Mouse (Mus musculus) urinary bladder, postnatal 25 days (tissue): ENCODE results near the gene Baz1a.

Experiments
- DNase-seq: peaks from one replicate; pipeline ENCODE4 v3.0.0; 2022; ENCODE audit warnings: low spot score

Gene Baz1a

DNA sequence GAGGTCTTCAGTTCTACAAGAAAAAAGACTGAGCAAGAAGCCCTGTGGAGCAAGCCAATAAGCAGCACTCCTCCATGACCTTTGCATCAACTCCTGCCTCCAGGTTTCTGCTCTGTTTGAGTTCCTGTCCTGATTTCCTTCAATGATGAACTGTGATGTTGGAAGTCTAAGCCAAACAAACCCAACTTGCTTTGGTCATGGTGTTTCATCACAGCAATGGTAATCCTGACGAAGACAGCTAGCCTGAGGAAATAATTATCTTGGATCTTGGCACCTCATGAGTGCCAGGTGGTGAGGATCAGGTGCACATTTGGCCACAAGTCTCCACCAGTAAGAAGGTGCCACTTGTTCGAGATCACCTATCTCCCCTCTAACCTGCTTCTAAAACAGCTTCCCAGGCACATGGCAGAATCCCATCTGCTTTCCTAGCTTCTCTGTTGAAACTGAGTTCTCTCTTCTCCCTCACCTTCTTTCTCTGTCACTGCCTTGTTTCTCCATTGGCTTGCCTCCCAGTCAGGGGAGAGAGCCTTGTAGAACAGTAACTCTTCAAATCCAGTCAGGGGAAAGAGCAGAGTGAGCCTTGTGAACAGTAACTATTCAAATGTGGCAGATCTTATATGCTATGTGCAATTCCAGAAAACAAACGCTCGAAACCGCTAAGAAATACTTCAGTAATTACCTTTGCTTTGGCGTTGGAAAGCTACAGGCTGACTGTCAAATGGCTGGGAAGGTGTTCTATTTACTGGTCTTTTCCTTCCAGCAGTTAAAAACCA lies at the start of gene Baz1a:
Gene Baz1a (minus strand): TSS at position 723 of the 773 bp plus-strand sequence.
- DNase-seq, result no peak

DNA sequence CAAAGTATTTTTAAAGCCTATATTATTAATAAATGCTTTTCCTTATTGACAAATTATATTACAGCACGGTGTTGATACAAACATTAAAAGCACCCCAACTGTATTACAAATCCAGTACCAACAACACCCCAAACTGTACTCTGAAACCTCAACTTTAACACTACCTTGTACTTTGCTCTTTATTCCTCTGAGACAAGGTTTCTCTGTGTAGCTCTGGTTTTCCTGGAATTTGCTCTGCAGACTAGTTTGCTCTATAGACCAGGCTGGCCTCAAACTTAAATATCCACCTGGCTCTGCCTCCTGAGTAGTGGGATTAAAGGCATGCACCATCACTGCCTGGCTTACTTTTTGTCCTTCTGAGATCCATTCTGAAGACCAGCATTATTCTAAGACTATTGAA lies 48.0 kb upstream of the Baz1a start:
- no peak for DNase-seq

DNA sequence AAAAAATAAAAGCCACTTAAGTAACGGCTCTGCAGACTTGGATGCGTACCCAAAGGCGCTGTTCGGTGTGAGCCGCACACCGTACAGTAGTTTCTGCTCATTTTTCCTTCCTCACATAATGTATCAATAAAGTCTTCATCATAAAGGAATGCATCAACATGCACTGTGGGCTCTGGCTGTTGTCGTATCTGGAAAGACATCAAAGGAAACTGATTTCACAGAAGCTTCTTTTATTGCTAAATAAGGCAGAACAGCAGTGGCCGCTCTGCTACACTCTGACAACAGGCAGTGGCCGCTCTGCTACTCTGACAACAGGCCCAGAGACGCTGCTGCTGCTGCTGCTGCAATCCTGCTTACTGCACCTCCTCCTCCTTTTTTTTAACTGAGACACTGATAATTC lies 46.9 kb upstream of the Baz1a start:
- DNase-seq, result no peak

DNA sequence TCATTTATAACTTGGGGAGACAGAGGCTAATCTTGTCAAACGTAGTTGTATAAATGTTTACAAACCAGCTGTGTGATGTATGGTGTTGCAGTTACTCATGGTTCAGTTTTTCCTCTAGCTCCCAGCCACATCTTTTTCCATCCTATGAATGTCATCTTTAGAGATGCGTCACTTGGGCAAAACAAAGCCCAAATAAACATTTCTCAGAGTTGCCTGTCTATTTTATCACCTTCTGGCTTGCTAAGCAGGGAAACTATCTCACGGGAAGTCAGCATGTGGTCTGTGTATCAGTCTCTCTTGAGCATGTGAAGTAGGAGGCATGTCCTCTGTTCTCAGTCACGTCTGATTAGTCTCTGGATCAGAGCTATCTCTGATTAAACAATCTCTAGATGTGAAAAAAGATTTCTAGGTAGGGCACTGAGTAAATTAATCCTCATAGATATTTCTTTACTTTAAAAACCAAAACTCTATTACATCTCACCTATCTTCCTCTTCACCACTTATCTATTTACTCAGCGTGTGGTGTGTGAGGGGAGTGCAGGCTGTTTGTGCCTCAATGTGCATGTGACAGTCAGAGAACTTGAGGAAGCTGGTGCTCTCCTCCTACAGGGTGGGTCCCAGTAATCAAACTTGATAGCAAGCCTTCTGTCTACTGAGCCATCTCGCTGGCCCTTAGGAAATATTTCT lies 46.2 kb upstream of the Baz1a start:
- DNase-seq, result no peak

DNA sequence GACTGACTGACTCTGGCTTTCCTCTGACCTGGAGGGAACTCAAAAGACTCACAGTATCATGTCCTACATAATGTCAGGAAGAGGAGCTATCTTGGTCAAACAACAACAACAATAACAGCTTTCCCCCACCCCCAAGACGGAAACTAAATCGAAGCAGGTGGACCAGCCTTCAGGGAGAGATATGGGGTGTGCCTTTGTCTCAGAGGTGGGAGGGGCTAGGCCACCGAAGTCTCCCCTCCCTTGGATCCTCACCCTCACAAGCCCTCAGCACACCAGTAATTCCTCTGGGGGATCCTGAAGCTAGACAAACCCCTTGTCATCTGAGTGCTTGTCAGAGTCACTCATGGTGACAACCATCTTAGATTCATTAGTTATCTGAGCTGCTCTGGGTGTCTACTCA lies 45.7 kb upstream of the Baz1a start:
- DNase-seq, result no peak

DNA sequence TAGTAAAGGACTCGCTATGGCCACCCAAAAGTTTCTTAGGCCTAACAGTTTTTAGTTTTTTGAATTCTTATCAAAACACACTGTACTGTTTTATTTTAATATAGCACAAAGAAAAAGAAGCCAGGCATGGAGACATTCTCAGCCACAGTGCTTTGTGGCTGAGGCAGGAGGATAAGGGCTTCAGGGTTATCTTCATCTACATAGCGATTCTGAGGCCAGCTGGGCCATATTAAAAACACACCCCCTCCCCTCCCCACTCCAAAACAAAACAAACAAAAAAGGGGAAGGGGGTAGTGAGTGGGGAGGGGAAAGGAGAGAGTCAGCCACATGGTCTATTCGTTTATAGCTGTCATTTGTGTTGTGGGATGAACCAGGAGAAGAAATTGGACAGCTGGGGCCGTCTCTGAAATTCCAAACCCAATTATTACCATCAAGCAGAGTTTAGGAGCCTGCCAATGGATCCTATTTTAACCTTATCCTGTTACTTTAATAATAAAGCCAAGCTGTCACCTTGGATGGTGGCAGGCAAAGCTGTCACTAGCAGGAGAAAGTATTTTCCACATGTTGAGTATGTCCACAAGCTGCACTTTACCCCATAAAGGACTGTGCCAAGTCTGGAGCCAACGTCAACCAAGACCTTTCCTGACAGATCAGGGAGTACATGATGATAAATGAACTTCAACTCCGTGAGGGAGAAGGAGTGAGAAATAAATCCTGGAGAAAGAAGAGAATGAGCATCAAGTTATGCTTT lies 44.9 kb upstream of the Baz1a start:
- DNase-seq, result no peak

DNA sequence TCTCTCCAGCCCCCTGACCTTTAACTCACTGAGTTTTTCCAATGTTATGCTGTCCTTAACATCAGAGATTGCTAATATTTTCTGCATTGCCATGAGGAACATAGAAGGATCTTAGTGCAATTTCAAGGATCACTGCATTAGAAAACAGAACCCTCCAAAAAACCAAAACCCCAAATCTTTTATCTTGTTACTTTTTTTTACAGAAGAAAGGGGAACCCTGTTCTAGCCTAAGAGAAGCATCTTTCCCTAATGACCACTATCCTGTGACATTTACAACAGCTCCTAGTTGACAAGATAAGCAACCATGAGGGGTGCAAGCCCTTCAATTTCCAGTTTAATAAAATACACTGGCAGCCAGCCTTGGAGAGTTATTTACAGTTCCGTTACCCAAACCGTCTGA lies 42.6 kb upstream of the Baz1a start:
- no peak for DNase-seq

DNA sequence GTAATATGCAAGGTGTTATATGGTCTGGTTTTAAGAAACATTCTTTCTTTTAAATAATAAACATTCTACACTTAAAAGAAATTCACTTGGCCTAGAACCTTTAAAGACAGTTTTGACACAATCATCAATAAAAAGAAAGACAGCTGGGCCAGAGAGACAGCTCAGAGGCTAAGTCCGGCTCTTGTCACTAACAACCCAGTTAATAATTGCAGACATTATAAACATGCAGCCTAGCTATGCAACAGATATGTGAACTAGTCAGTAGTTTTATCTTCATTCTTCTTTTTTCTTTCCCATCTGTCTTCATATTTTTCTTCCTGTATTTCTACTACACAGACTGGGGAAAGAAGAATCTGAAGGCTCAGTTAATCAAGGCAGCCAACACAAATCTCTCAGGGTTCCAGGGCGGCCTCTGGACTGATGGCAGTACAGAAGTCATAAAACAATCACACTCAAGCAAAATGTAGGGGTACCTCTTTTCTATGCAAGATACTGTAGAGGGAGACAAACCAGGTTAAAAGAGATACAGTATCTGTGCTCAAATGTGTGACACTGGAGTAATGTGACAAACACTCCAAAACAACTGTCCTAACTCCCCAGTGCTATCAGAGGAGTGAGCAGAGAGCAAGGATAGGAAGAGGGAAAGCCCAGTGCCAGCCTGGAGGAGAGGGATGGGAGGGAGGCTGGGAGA lies 40.5 kb upstream of the Baz1a start:
- DNase-seq, result no peak

DNA sequence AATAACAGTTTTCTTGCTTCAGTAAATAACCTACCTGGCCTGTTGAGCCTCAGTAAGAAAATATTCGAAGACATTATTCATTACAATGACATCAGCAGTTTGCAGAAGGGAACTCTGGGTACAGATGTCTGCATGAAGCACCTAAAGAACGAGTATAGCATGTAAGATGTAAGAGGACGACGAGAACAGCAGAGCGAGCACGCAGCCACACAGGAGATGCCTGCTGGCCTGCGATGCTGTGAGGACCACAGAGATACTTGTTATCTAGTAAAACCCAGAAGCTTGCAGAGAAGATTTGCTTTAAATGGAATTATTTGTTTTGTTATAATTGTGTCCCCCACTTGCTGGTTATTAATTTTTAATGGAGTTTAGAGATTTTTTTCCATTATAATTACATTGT lies 39.1 kb upstream of the Baz1a start:
- no peak for DNase-seq

DNA sequence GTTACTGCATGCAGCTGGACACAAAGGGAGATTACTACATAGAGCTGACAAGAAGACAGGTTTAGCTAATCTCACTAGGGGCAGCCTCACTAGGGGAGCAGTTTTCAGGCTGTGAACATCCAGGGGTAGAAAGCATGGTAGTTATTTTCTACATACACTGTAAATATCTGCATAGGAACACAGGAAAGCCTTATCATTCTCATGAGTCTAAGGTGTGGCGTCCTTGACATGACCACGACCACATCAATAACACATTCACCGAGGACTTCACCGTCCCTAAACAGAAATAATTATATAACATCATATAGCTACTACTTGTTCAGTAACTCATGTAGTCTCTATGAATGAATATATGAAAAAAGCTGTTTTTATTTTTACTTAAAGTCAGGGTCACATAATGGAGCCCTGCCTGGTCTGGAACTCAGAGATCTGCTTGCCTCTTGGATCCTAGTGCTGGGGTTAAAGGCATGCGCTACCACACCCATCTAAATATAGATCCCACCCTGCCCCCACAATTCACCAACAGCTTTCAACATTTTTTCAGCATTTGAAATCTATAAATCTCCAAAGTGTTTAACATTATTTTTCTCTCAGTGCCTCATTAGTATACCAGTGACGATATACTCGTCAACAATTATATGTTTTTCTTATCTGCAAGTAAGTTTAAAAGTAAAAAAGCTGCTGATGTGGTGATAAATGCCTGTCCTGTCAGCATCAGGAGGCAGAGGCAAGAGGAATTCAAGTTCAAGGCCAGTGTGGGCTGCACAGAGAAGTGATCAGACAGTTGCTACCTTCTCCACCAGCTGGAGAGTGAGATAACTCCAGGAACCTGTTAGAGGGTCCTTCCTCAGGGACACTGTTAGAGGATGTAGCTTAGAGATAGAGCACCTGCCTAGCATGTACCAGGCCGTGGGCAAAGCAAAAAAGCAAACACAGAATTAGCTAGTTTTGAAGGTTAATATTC lies 37.3 kb upstream of the Baz1a start:
- DNase-seq, result no peak

DNA sequence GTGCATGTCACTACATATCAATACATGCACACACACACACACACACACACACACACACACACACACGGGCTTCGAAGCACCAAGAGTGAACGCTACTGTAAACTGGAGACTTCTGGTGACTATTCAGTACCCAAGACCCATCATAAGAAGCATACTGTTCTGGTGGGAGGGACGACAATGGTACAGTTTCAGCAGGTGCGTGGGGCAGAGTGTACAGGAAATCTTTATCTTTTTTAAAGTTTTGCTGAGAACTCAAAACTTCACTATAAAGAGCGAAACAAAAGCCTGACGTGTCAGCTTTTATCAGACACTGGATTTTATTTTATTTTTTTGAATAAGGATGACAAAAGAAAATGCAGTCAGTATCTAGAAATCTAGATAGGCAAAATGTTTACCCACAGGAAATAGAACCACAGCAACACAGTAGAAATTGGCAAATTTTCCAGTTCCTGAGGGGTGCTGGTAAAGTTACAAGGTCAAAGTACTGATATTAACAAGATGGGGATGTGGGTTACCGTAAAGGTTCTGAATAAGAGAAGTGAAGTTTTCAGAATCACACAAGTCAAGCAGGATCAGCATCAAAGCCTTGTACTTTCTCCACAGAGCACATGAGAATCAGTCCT lies 35.7 kb upstream of the Baz1a start:
- no peak for DNase-seq

DNA sequence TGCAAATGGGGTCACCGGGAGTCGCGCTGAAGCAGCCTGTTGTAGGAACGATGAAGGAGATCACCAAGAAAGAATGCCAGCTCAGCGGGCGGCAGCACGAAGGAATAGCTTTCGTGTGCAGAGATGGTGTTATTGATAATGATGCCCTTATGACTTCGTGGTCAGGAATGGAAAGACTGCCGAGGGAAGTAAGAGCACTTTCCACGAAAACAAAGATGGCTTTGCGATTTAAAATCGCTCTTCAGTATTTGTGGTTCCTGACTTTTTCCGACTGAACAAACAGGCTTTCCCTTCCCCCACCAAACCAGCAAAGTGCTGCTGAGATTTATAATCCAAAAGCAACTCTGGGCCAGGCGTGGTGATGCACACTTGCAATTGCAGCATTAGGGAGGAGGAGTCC lies 26.9 kb upstream of the Baz1a start:
- DNase-seq, result no peak

DNA sequence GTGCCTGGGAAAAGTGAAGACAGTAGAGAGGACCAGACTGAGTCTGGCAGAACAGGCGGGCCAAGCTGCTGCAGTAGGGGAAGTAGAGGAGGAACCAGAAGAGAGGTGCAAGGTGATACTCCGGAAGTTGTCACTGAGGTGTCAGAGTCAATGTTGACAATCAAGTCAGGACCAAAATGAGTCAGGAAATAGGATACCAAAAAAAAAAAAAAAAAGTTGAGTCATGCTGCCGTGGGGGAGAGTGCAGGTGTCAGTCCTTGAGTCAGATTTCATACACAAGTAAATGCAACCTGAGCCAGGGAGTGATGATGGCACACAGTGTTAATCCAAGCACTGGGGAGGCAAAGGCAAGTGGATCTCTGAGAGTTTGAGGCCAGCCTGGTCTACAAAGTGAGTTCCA lies 12.9 kb upstream of the Baz1a start:
- DNase-seq, result no peak

DNA sequence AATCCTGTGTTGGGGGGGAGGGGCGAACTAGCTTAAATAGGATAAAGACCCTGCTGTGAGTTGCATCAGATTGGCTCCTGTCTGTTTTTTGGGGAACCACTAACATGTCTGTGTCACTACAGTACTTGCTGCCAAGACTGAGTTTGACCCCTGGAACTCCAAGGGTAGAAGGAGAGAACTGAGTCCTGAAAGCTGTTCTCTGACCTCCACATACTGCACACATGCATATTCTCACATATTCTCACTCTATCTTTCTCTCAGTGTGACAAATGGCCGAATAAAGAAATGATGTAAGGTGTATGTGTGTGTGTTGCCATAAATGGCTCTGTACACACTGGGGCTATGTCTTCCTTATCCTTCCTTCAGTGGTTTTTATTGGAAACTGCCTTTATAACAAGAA lies 9.1 kb upstream of the Baz1a start:
- no peak for DNase-seq

DNA sequence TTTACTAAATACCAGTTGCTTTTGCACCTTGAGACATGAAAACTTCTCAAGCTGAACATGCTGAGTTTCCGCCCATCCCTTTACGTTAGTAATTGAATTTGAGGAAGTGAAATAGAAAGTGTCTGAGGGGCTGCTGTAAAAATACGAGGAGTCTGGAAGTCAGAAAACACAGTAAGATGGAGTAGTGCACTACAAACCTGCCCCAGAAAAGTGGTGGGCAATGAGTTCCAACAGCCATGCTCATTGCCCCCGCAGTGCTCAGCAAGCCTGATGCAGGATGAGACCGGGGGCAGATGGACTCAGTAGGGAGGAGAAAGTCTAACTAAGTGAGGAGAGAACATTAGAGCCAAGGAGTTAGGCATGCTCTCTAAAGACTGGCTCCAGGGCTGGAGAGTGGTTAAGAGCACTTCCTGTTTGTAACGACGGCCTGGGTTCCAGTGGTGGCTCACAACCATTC lies 5.3 kb upstream of the Baz1a start:
- no peak for DNase-seq

DNA sequence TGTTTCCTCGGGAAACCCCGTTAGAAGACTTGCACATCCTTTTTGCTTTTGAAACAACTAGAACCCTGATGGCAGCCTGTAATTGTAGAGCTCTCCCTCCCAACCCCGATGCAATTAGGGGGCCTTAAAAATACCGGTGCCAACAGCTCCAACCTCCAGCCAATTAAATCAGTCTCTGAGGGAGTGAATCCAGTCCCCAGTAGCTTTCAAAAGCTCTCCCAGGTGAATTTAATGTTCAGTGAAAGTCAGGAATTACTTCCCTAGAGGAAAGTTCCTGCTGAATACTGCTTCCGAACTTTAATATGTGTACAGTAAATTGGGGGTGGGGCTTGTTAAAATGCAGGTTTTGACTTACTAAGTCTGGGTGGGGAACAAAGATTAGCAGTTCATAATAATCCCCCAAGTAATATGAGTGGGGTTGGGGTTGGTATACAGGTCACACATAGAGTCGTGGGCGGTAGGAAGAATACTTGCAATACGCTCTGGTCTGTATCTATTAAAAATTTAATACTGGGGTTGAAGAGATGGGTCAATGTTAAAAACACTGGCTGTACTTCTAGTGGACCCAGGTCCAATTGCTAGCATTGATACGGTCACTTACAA lies 3.1 kb upstream of the Baz1a start:
- DNase-seq, result no peak

DNA sequence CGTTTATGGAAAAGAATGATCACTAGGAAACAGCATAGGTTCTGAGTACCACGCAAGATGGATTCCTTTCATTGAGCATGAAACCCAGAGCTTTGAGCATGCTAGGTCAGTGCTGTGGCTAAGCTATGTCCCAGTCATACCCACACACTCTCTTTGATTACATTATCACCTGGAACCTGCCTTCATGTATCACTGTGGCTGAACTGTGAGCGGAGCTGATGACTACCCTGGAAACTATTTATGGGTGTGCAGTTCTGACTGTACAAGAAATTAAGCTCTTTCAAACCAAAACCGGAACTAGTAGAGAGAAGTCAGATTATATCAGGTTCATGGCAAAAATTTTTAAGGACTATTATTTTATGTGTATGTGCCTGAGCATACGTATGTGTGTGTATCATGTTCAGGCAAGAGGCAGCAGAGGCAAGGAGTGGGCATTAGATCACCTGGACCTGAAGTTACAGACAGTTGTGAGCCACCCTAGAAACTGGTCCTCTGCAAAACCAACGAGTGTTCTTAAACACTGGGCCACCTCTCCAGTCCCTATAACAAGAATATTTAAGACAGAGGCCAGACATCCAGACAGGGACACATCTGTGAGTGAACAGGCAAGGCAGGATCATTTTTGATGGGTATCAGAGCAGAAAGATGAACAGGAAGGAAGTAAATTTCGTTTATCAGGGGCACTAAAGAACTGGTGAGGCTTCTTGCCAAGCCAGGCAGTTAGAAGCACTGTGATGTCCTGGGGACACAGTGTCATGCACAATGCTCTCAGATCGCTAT lies 2.4 kb upstream of the Baz1a start:
- no peak for DNase-seq

DNA sequence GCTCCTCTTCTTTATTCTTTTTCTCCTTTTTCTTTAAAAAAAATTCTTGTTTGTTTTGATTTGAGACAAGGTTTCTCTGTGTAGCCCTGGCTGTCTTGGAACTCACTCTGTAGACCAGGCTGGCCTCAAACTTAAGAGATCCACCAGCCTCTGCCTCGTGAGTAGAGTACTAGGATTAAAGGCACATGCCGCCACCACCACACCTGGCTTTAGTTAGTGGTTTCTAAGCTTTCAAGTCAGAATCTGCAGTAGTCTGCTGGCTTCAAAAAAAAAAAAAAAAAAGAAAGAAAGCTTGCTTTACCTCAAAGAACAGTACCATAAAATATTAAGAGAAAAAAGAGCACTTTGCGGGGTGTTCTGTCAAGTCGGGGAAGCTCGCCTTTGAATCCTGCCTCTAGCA lies 1.3 kb upstream of the Baz1a start:
- DNase-seq, result no peak

DNA sequence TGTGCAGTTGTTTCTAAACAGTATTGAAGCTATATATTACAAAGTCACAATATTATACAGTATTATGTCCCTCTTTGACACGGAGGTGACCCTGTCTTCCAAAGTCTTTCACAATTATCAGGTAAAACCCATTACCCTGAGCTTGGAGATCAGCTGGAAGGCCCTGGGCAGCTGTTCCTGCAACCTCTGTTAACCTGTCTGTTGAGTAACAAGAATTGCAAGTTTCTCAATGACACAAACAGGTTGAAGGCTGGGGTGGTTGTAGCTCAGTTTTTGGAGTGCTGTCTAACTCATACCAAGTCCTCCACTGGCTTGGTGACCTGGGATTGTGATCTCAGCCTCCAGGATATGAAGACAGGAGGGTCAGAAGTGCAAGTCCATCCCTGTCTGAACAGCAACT lies 1.1 kb downstream of the Baz1a start:
- no peak for DNase-seq
